Mouse (Mus musculus) testis, adult 2 months (tissue): ENCODE results near the gene Tfdp2.

ENCODE experiments used
- CTCF ChIP-seq: fragments of 200-500 bp; IDR thresholded peaks from 2 replicates; pipeline ENCODE4 v1.5.1; 2012; ENCODE audit warnings: low read depth, mild to moderate bottlenecking, inconsistent platforms, low read length, moderate library complexity; ENCODE audit not compliant: control insufficient read depth, insufficient read depth, insufficient replicate concordance
- POLR2A ChIP-seq: fragments of 200-500 bp; IDR thresholded peaks from 2 replicates; pipeline ENCODE4 v1.6.1; 2012; ENCODE audit warnings: low read depth, mild to moderate bottlenecking, inconsistent platforms, low read length, moderate library complexity; ENCODE audit not compliant: control insufficient read depth

- TF ChIP-seq POLR2A (no peak), CTCF (no peak)
These were observed 33.7 kb upstream of the Tfdp2 start for GRCm38 (mm10) chr9:96162421-96162820.
